Mouse (Mus musculus) bone marrow, adult 2 months (tissue): ENCODE data around the gene Ubtd2. TPM values are rescaled to one million over a fixed set of nuclear protein-coding genes. Genes with fewer than 3 reads are reported as not detected.
"Not testable (repeated sequence)": the region's sequence is repeated elsewhere in the genome, so short reads cannot be mapped to it uniquely, and the experiment has no call there.

ENCODE experiments used
- H3K27ac ChIP-seq: fragments of 200-500 bp; 2 replicates; pipeline ENCODE4 v1.5.1; 2012; ENCODE audit warnings: low read depth, mild to moderate bottlenecking, control low read depth, inconsistent platforms, low read length; ENCODE audit not compliant: control insufficient read depth, poor library complexity, insufficient read depth
- H3K4me1 ChIP-seq: fragments of 200-500 bp; 2 replicates; pipeline ENCODE4 v1.6.1; 2011; ENCODE audit warnings: low read length; ENCODE audit not compliant: control insufficient read depth, insufficient read depth
- H3K4me3 ChIP-seq: fragments of 200-500 bp; replicated peaks from 2 replicates; pipeline ENCODE3; 2011; ENCODE audit warnings: mild to moderate bottlenecking, low read depth, low read length, control low read depth; ENCODE audit not compliant: control insufficient read depth
- CTCF ChIP-seq: fragments of 200-500 bp; IDR thresholded peaks from 2 replicates; pipeline ENCODE4 v1.5.1; 2011; ENCODE audit warnings: low read length, control low read depth; ENCODE audit not compliant: control insufficient read depth, insufficient read depth
- POLR2A ChIP-seq: fragments of 200-500 bp; IDR thresholded peaks from 2 replicates; pipeline ENCODE4 v1.6.1; 2011; ENCODE audit warnings: low read depth, mild to moderate bottlenecking, control low read depth, low read length, borderline replicate concordance; ENCODE audit not compliant: control insufficient read depth
- WGBS: fragments of 180-500 bp; shearing (Covaris S2); methylation state at CpG from one replicate; pipeline ENCODE4 v1.1.7; 2018; 5-methylcytosine and 5-hydroxymethylcytosine counted together
- polyA plus RNA-seq: library from polyadenylated mRNA; stranded (reverse); fragments of >200 nt; gene quantifications from 2 replicates; pipeline ENCODE4 v1.2.4, GENCODE M21; 2011; ENCODE audit warnings: low replicate concordance; ENCODE audit not compliant: missing spikeins, insufficient read depth, insufficient read length

Gene Ubtd2
- polyA plus RNA-seq, 1 experiment, result 1.5 TPM

DNA sequence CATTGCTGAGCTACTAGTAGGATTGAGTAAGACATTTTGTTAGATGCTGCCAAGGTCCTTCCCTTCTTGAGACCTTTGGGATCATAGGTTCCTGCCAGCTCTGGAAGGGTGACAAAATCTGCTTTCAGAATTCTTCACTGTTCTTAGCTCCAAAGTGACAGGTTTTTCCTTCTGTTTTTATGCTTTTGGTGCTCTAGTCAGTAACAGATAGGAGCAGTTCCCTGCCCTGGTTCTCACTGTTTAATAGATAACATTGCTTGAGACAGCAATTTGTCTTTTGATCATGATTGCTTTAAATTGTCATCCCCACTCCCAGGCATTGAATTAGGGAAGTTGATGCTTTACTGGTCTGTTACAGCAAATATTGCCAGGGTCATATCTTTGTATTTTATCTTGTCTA, 38.1 kb downstream of the Ubtd2 start:
- TF ChIP-seq CTCF, result no peak
- TF ChIP-seq POLR2A, result no peak
- Histone ChIP-seq H3K4me1 (no peaks in the 10 kb centered on the region; the same call in 1 of the 2 replicates), H3K27ac (no peak overlapping the region), H3K4me3 (no peak overlapping the region)

DNA sequence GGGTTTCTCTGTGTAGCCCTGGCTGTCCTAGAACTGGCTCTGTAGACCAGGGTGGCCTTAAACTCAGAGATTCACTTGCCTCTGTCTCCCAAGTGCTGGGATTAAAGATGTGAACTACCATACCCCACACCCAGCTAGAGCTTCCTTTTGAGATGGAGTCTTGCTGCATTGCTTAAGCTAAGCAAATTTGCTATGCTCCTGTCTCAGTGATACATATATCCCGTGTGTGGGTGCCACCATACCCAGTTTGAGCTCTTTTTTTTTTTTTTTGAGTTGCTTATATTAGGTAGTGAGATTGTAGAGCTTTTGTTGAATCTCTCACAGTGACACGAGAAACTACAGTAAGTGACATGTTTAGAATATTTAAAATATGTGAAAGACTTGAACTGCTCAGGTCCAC, 40.1 kb downstream of the Ubtd2 start:
- no peak overlapping the region for H3K27ac ChIP-seq
- WGBS, result 75% methylated on average over 2 of the region's 2 CpGs
- H3K4me1 ChIP-seq, result no peaks in the 10 kb centered on the region
- TF ChIP-seq CTCF, result no peak
- H3K4me3 ChIP-seq, result no peak overlapping the region

- Histone ChIP-seq H3K4me3 (no peak overlapping the region), H3K27ac (no peak overlapping the region), H3K4me1 (no peaks in the 10 kb centered on the region)
- WGBS, result 91% methylated on average over 7 of the region's 7 CpGs
- no peak for TF ChIP-seq POLR2A
- no peak for TF ChIP-seq CTCF
These were observed 43.8 kb downstream of the Ubtd2 start for GRCm38 (mm10) chr11:32498757-32499535.

- WGBS, result 91% methylated on average over 4 of the region's 4 CpGs
- TF ChIP-seq POLR2A, result no peak
- Histone ChIP-seq H3K4me3 (no peak overlapping the region), H3K4me1 (no peaks in the 10 kb centered on the region), H3K27ac (no peak overlapping the region)
These were observed 44.8 kb downstream of the Ubtd2 start for GRCm38 (mm10) chr11:32499931-32500330.

- Histone ChIP-seq H3K4me1 (no peaks in the 10 kb centered on the region), H3K4me3 (no peak overlapping the region), H3K27ac (no peak overlapping the region)
- TF ChIP-seq CTCF, result no peak
- 83% methylated on average over 2 of the region's 2 CpGs for WGBS
These were observed 48.5 kb downstream of the Ubtd2 start for GRCm38 (mm10) chr11:32503711-32504110.

- no peak for TF ChIP-seq POLR2A
- TF ChIP-seq CTCF, result no peak
- H3K27ac ChIP-seq, result no peak overlapping the region
- H3K4me3 ChIP-seq, result no peak overlapping the region
- H3K4me1 ChIP-seq, result no peaks in the 10 kb centered on the region
- 65% methylated on average over 7 of the region's 7 CpGs for WGBS
These were observed 50.0 kb downstream of the Ubtd2 start for GRCm38 (mm10) chr11:32505091-32505739.

GRCm38 (mm10) chr11:32510930-32511329, 55.8 kb downstream of the Ubtd2 start:
- WGBS, result 47% methylated on average over 1 of the region's 1 CpGs

DNA sequence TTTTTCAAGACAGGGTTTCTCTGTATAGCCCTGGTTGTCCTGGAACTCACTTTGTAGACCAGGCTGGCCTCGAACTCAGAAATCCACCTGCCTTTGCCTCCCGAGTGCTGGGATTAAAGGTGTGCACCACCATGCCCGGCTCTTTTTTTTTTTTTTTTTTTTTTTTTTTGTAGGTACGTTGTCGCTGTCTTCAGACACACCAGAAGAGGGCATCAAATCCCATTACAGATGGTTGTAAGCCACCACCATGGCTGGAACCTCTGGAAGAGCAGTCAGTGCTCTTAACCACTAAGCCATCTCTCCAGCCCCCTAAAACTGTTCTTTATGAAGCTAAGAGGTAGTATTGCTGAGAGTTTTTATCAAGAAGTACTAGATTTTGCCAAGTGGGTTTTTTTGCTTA, 59.7 kb downstream of the Ubtd2 start:
- not testable (repeated sequence) for H3K4me1 ChIP-seq, H3K27ac ChIP-seq, H3K4me3 ChIP-seq
- 80% methylated on average over 5 of the region's 5 CpGs for WGBS

More at GRCm38 (mm10) chr11:32510930-32511329, 55.8 kb downstream of the Ubtd2 start:
- Histone ChIP-seq H3K4me3 (no peak overlapping the region), H3K4me1 (no peaks in the 10 kb centered on the region; the same call in 1 of the 2 replicates), H3K27ac (no peak overlapping the region)
- TF ChIP-seq POLR2A (no peak), CTCF (no peak)

GRCm38 (mm10) chr11:32516091-32516490, 60.9 kb downstream of the Ubtd2 start:
- H3K27ac ChIP-seq, result no peak overlapping the region
- TF ChIP-seq CTCF, result no peak
- no peak for TF ChIP-seq POLR2A
- 85% methylated on average over 12 of the region's 12 CpGs for WGBS
- H3K4me3 ChIP-seq, result no peak overlapping the region
- no peaks in the 10 kb centered on the region; the same call in 1 of the 2 replicates for H3K4me1 ChIP-seq
